Mouse (Mus musculus) adrenal gland, postnatal 4 days (tissue): ENCODE measurements around the gene Mdm2. TPM values are rescaled to one million over a fixed set of nuclear protein-coding genes. Genes with fewer than 3 reads are reported as not detected.

Experiments used
- DNase-seq, 2 experiments: peaks; one replicate each; pipeline ENCODE4 v3.0.0; 2021 to 2022; ENCODE audit warnings: low spot score in 2 of 2, mixed read lengths in 2 of 2
- total RNA-seq, 2 experiments: library from RNA; stranded (reverse); gene quantifications; 2 replicates each; pipeline ENCODE4 v1.2.3; 2021

The Mdm2 gene
- total RNA-seq, 2 experiments from 2014 or later, result 63.3 to 67.4 TPM

DNA sequence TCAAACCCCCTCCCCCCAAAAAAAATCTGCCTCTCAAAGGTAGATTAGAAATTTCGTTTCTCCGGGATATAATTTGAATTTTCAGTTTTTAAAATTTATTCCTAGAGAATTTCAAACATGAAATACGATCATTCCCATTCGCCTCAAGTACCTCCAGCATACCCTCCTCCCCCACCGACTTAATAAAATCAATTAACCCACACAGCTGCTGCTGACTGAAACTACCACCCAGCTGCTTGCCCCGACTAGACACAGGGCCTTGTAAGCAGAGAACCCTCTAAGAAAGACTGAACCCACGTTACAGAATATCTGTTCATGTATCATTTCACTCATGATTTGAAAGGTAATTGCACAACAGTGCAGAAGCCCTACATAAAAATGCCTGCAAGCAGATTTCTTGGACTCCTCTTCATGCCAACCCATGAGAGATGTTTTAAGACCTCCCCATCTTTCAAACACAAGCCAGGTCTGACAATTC is 65.0 kb downstream of the Mdm2 start:
- DNase-seq, result no peak

DNA sequence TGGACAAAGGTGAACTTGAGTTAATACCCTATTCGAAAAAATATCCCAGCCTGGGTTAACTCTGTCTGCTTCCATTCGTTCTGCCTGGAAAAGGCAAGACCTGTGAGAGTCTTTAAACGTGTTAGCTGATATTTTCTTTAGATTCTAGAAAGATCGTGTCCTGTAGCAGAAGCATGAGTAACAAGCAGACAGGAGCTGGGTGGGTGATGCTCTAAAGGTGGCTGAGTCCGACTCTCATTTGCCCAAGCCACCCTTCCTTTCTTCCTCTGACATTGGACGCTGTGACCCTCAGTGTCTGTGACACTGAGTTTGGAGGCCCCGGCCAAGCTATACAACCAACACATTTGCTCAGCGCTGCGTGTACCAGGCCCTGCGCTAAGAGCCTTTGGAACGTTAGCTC is 65.7 kb downstream of the Mdm2 start:
- no peak for DNase-seq

DNA sequence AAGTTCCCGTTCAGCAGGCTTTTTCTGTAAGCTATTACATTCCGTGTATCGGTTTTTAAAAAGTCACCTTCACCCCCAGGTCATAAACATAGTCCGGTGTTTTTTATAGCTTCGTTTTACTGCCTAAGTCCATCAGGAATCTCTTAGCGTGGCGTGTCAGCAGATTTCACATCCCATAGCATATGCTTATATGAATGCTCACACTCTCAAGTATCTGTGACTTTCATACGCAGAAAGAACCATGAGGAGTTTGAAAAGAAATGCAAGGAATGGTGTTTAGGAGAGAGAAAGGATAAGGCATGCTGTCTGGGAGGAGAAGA is 66.2 kb downstream of the Mdm2 start:
- no peak for DNase-seq

DNA sequence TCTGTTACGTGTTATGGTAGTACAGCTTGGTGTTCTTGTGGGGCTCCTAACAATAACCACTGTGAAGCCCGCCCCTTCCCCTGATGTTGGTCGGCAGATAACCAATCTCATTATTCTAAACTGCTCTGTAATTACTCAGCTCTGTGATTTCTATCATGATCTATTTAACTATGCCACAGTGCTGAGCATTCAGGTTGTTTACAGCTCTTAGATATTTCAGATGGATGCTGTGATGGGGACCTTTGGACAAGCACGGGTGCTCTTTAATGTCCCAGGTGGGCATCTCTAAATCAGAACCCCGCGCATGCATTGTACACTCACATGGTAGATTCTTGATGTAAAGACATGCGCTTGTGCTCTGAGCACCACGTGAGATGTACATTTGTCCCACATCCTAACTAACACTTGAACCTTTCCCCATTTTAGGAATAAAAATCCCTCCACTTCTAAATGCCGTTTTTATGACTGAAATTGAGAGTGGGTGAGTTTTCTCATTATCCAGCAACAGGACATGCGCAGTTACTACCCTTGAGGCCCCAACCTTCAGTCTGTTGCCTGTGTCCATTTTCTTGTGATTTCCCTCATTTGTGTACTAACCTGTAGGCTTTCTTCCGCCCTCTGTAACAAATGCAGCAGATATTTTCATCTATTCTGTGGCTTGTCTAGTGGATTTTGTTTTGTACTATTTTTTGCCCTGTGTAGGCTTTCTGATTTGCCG is 66.7 kb downstream of the Mdm2 start:
- DNase-seq, result no peak

DNA sequence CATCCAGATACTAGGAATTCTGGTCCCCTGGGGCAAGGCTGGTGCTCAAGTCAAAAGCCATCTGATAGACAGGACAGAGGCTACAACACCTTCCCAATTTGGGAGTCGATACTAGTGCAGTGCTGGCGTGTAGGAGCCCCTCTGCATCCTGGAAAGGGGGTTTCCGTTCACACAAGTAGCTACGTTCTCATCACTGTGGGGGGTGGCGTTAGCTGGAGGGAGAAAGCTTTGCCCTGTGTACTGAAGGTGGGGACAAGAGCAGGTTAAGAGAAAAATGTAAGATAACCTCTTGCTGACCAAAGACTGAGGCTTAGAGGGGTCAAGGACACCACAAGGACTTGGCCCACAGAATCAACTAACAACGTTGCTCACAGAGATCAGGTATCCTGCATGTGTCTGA is 67.3 kb downstream of the Mdm2 start:
- DNase-seq, result no peak

DNA sequence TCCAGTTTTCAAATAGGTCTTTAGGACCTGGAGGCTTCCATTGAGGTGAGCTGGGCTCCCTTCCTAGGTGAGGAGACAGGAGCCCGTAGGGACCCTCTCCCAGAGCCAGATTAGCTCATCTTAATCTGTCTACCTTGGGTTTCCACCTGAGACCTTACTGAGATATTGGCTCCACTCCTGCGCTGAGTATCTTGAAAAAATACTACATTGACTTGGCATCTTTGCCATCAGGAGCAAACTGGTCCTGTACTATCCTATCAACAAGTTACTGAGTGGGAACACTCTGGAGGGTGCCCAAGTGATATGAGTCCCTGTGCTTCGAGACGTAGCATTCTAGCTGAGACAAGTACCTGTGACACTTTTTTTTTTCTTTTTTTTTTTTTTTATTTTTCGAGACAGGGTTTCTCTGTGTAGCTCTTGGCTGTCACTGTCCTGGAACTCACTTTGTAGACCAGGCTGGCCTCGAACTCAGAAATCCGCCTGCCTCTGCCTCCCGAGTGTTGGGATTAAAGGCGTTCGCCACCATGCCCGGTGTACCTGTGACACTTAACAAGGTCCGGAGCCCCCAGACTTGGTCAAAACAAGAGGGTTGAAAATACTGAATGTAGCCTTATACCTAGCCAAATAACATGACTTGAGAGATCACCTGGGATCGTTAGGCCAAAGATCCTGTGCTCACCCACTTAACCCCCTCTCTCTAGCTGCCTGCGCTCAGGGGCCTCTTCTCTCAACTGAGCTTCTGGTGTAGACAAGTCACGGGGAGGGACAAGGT is 67.9 kb downstream of the Mdm2 start:
- DNase-seq, result no peak

DNA sequence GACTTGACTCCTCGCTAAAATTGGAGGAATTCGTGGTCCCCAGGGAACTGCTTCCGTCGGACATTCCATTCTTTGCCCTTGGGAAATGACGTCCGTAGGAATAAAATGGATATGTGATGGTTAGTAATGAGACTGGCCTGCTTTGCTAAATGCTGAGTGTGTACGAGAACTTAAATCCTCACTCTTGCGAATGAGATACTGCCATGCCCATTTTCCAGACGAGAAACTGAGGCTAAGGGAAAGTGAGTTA is 68.4 kb downstream of the Mdm2 start:
- DNase-seq, result no peak

DNA sequence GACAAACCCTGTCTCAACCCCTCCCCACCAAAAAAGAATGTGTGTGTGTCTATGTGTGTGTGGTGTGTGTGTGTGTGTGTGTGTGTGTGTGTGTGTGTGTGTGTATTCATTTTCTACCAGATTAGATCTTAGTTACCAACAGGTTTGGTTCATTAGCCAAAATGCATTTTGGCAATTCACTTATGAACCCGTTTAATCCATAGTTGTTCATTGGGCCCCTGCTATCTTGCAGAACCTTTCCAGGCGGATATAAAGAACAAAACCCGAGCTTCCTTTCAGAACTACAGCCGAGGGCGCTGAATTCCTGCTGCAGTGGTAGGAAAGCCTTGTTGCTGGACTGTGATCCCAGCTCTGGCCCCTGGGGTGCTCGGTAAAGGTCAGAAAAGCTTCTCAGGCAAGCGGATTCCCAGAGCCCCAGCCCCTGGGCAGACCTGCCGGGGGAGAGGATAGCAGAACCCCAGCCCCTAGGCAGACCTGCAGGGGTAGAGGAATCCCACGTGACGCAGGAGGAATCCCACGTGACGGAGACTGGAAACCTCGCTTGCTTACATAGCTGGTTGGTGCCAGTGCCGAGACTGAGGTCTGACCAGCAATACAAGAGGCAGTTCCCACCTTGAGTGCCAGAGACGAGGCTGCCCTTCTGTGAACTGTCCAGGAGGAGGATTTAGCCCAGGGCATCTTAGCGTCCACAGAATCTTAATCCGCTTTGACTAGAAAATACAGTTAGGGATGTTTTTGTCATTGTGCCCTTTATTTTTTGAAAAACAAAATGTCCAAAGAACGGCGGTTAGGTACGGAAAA is 69.0 kb downstream of the Mdm2 start:
- DNase-seq, result no peak

DNA sequence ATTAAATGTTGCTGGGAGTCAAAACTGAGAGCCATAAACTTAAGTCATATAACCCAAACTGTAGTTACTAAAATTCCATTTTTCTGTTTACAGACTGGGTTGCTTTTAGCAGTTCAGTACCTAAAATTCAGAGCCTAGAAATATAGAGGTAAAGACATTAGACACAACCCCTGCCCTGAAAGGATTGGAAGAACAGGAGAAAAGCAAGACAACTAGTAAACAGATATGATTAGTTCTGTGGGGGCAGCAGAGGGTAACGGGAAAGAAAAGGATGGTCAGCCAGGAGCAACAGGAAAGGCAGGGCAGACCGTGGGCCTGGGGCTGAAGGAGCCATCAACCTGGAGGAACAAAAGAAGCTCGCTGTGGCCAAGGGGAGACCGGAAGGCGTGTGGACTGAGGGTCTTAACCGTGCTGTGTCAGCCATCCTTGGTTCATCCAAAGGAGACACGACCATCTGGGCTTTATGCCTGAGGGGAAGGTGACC is 69.9 kb downstream of the Mdm2 start:
- no peak for DNase-seq

DNA sequence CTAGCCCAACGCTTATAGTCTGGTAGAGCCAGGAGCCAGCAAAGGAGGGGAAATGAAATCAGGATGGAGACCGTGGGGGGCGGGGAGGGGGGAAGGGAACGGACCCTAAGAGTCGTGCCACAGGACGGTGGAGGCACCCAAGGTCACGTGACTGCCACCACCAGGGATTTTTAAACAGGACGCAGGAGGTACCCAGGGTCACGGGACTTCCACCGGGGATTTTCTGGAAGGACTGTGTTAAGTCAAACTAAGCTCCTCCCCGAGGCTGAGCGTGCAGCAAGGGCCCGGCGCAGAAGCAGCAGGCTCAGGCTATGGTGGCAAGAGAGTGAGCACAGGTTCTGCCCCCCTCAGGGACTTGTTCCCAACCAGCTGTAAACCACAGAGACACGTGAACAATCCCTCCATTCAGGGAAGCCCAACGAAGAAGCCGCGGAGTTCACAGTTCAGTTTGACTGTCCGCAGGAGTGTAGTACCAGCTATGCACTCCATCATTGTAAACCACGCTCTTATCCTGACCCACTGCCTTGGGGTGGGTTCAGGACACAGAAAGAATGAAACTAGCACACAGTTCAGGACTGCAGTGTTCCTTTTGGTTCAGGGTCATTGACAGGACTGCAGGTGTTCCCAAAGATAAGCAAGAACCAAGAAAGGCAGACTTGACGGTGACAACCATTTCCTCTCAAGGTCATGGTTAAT is 70.5 kb downstream of the Mdm2 start:
- DNase-seq, result no peak

DNA sequence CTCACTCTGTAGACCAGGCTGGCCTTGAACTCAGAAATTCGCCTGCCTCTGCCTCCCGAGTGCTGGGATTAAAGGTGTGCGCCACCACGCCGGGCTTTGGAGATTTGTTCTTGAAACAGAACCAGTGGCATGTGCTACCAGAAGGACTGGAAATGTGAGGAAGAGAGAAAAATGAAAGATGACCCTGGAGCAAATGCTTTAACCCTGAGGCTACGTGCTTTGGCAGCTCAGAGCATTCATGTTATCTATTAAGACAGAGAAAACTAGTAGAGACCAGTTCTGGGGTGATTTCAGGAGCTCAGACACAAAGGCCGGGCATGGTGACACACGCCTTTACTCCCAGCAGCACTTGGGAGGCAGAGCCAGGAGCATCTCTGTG is 71.3 kb downstream of the Mdm2 start:
- DNase-seq, result no peak

Other genes starting within 250 kb of the Mdm2 start
- 10 to 100 TPM; 24.4 to 25.3 TPM for gene Cpm, start 81.3 kb downstream of the Mdm2 start, total RNA-seq
- gene Slc35e3, start 35.6 kb upstream of the Mdm2 start, total RNA-seq, result 10 to 100 TPM; 15.2 TPM
- gene Nup107, start 81.9 kb upstream of the Mdm2 start, total RNA-seq, result 10 to 100 TPM; 28.7 to 30.2 TPM
- gene Rap1b, start 135.3 kb upstream of the Mdm2 start, total RNA-seq, result 100 to 1,000 TPM; 143 to 149 TPM